Mouse (Mus musculus): ENCODE data around the gene Gm45234.

DNA sequence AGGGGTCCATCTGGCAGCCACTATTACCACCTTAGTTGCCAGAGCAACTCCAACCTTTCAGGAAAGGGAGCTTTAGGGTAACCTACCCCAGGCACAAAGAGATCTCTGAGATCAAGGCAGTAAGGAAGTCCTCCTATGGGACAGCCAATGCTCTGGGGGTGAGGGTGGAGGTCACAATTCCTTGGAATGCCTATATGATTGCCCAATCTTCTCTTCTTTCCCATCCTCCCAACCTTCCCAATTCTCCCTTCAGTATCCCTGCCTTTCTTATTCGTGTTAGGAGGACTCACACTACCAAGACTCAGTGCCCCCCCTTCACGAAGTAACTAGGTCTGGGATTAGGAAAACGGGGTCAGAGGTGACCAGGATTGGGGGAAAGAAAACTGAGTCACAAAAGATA, 515 bp downstream of the Gm45234 start:
- TF ChIP-seq ZNF384 (IDR thresholded peaks at IDR 0.05; ENCODE audit: low read depth, low read length), result no peak
- TF ChIP-seq HCFC1 (IDR thresholded peaks at IDR 0.05; ENCODE audit: borderline replicate concordance, insufficient read depth, low read length), result no peak
- TF ChIP-seq ZC3H11A (IDR thresholded peaks at IDR 0.05; ENCODE audit: borderline replicate concordance, low read depth, low read length), result no peak

Measured in ES-E14 (cell line).